Mouse (Mus musculus) retina, adult 2 months (tissue): Measurements from ENCODE around the gene Slfn2.

ENCODE experiments used
- DNase-seq: peaks from one replicate; pipeline ENCODE4 v3.0.0-alpha.2; 2012; ENCODE audit warnings: low read depth, low spot score

Slfn2 gene

GRCm38 (mm10) chr11:83077714-83078422, 13.0 kb downstream of the Slfn2 start:
- DNase-seq: no peak

GRCm38 (mm10) chr11:83078423-83079140, 13.7 kb downstream of the Slfn2 start:
- no peak for DNase-seq

- no peak for DNase-seq
These were observed 14.7 kb downstream of the Slfn2 start for GRCm38 (mm10) chr11:83079487-83080199.

GRCm38 (mm10) chr11:83082741-83083473, 18.0 kb downstream of the Slfn2 start:
- DNase-seq: no peak

GRCm38 (mm10) chr11:83084161-83084560, 19.2 kb downstream of the Slfn2 start:
- DNase-seq: no peak

GRCm38 (mm10) chr11:83084761-83085160, 19.8 kb downstream of the Slfn2 start:
- DNase-seq: no peak

- no peak for DNase-seq
These were observed 50.2 kb downstream of the Slfn2 start for GRCm38 (mm10) chr11:83115138-83115537.

- no peak for DNase-seq
These were observed 51.8 kb downstream of the Slfn2 start, which contains the start of gene Slfn1 for GRCm38 (mm10) chr11:83116597-83117227. Gene Slfn1 (plus strand): TSS chr11:83116849.

- no peak for DNase-seq
These were observed 53.1 kb downstream of the Slfn2 start for GRCm38 (mm10) chr11:83118056-83118455.
